Mouse (Mus musculus) lung, embryonic 14.5 days (tissue): Measurements from ENCODE around the gene Gk5. TPM values are rescaled to one million over a fixed set of nuclear protein-coding genes. Genes with fewer than 3 reads are reported as not detected.

Source experiments
- ATAC-seq: fragments of 200-750 bp; cut with Nextera tagmentation; 2 replicates; pipeline ENCODE4 v1.8.0; 2017; ENCODE audit warnings: mild to moderate bottlenecking, moderate TSS enrichment, moderate library complexity; ENCODE audit not compliant: insufficient read depth
- DNase-seq: peaks from one replicate; pipeline ENCODE4 v3.0.0-alpha.2; 2015
- H3K27ac ChIP-seq: fragments of 300-500 bp; sonication (generic); 2 replicates; pipeline ENCODE4 v1.5.1; 2014; ENCODE audit warnings: low read depth, mild to moderate bottlenecking, moderate library complexity
- H3K27me3 ChIP-seq: fragments of 300-500 bp; sonication (generic); 2 replicates; pipeline ENCODE4 v1.6.1; 2014; ENCODE audit warnings: low read length, control low read depth; ENCODE audit not compliant: insufficient read depth
- H3K36me3 ChIP-seq: fragments of 300-500 bp; sonication (generic); 2 replicates; pipeline ENCODE4 v1.6.1; 2014; ENCODE audit warnings: control low read depth; ENCODE audit not compliant: insufficient read depth
- H3K4me1 ChIP-seq: fragments of 300-500 bp; sonication (generic); 2 replicates; pipeline ENCODE4 v1.6.1; 2014; ENCODE audit warnings: antibody characterized with exemption, control low read depth; ENCODE audit not compliant: insufficient read depth
- H3K4me2 ChIP-seq: fragments of 300-500 bp; sonication (generic); 2 replicates; pipeline ENCODE4 v1.6.1; 2014; ENCODE audit warnings: mild to moderate bottlenecking
- H3K4me3 ChIP-seq: fragments of 300-500 bp; sonication (generic); 2 replicates; pipeline ENCODE4 v1.5.1; 2014; ENCODE audit warnings: low read depth, low read length
- H3K9ac ChIP-seq: fragments of 300-500 bp; sonication (generic); 2 replicates; pipeline ENCODE4 v1.6.1; 2014
- H3K9me3 ChIP-seq: fragments of 300-500 bp; sonication (generic); 2 replicates; pipeline ENCODE4 v1.6.1; 2016; ENCODE audit warnings: low read depth, low read length, control low read depth
- CTCF ChIP-seq: IDR thresholded peaks from 2 replicates; pipeline ENCODE4 v1.5.1; 2016; ENCODE audit warnings: antibody characterized with exemption, low read depth
- WGBS: fragments of 180-500 bp; shearing (Covaris S2); extraction: QIAGEN DNeasy Blood & Tissue Kit; methylation state at CpG from one replicate; pipeline ENCODE4 v1.1.7; 2014; 5-methylcytosine and 5-hydroxymethylcytosine counted together
- polyA plus RNA-seq: library from polyadenylated mRNA; unstranded; fragments of >200 nt; fragmentation: Nextera tagmentation; extraction: Ambion mirVana; gene quantifications from 2 replicates; pipeline ENCODE4 v1.2.1, GENCODE M21; 2014

Gk5 gene
- polyA plus RNA-seq, 1 experiment from 2014 or later = 5.2 TPM

- no peak for DNase-seq
- Histone ChIP-seq H3K36me3 (no peaks in the 10 kb centered on the region), H3K27me3 (no peaks in the 10 kb centered on the region), H3K4me1 (no peaks in the 10 kb centered on the region), H3K27ac (no peak overlapping the region), H3K9ac (no peak overlapping the region), H3K4me2 (no peak overlapping the region), H3K9me3 (no peaks in the 10 kb centered on the region), H3K4me3 (no peak overlapping the region)
- WGBS = 29% methylated on average over 4 of the region's 4 CpGs
- ATAC-seq = no peak
- no peak for TF ChIP-seq CTCF
Measured at GRCm38 (mm10) chr9:96132956-96133603, 13.9 kb downstream of the Gk5 start.

GRCm38 (mm10) chr9:96134470-96134869, 15.3 kb downstream of the Gk5 start:
- no peaks in the 10 kb centered on the region for H3K9me3 ChIP-seq
- no peak overlapping the region for H3K4me3 ChIP-seq
- DNase-seq (no peak), ATAC-seq (no peak)
- no peak for TF ChIP-seq CTCF
- H3K27ac ChIP-seq = no peak overlapping the region
- H3K36me3 ChIP-seq = no peaks in the 10 kb centered on the region
- H3K4me2 ChIP-seq = no peak overlapping the region
- 82% methylated on average over 7 of the region's 7 CpGs for WGBS
- H3K4me1 ChIP-seq = no peaks in the 10 kb centered on the region
- H3K9ac ChIP-seq = no peak overlapping the region
- H3K27me3 ChIP-seq = no peaks in the 10 kb centered on the region

GRCm38 (mm10) chr9:96134916-96135315, 15.8 kb downstream of the Gk5 start:
- Histone ChIP-seq H3K4me2 (no peak overlapping the region), H3K9ac (no peak overlapping the region), H3K4me1 (no peaks in the 10 kb centered on the region), H3K4me3 (no peak overlapping the region), H3K9me3 (no peaks in the 10 kb centered on the region), H3K27me3 (no peaks in the 10 kb centered on the region), H3K27ac (no peak overlapping the region), H3K36me3 (no peaks in the 10 kb centered on the region)
- no peak for TF ChIP-seq CTCF
- ATAC-seq (no peak), DNase-seq (peak; percentile 9)
- WGBS = 49% methylated on average over 8 of the region's 8 CpGs

GRCm38 (mm10) chr9:96135461-96135860, 16.3 kb downstream of the Gk5 start:
- no peaks in the 10 kb centered on the region for H3K9me3 ChIP-seq
- no peak for ATAC-seq
- no peak for DNase-seq
- 53% methylated on average over 7 of the region's 7 CpGs for WGBS
- no peak overlapping the region for H3K9ac ChIP-seq
- TF ChIP-seq CTCF = no peak
- no peak overlapping the region for H3K4me2 ChIP-seq
- H3K36me3 ChIP-seq = no peaks in the 10 kb centered on the region
- H3K4me3 ChIP-seq = no peak overlapping the region
- no peak overlapping the region for H3K27ac ChIP-seq
- H3K27me3 ChIP-seq = no peaks in the 10 kb centered on the region
- H3K4me1 ChIP-seq = no peaks in the 10 kb centered on the region

- ATAC-seq (no peak), DNase-seq (no peak)
- H3K9ac ChIP-seq = no peak overlapping the region
- H3K4me1 ChIP-seq = no peaks in the 10 kb centered on the region
- H3K27me3 ChIP-seq = no peaks in the 10 kb centered on the region
- no peak overlapping the region for H3K27ac ChIP-seq
- TF ChIP-seq CTCF = no peak
- H3K4me3 ChIP-seq = no peak overlapping the region
- no peaks in the 10 kb centered on the region for H3K9me3 ChIP-seq
- no peaks in the 10 kb centered on the region for H3K36me3 ChIP-seq
- H3K4me2 ChIP-seq = no peak overlapping the region
- 90% methylated on average over 9 of the region's 9 CpGs for WGBS
Measured at GRCm38 (mm10) chr9:96138958-96139357, 19.8 kb downstream of the Gk5 start.

- TF ChIP-seq CTCF = no peak
- no peak for DNase-seq
- 34% methylated on average over 5 of the region's 5 CpGs for WGBS
Measured at GRCm38 (mm10) chr9:96139876-96140275, 20.7 kb downstream of the Gk5 start.

GRCm38 (mm10) chr9:96140931-96141330, 21.8 kb downstream of the Gk5 start:
- no peak for TF ChIP-seq CTCF
- Histone ChIP-seq H3K9me3 (no peaks in the 10 kb centered on the region), H3K27ac (no peak overlapping the region), H3K4me1 (no peaks in the 10 kb centered on the region), H3K36me3 (no peaks in the 10 kb centered on the region), H3K4me2 (no peak overlapping the region), H3K9ac (no peak overlapping the region), H3K4me3 (no peak overlapping the region), H3K27me3 (no peaks in the 10 kb centered on the region)
- DNase-seq (no peak), ATAC-seq (no peak)
- WGBS = 64% methylated on average over 7 of the region's 7 CpGs

More at GRCm38 (mm10) chr9:96139876-96140275, 20.7 kb downstream of the Gk5 start:
- Histone ChIP-seq H3K4me2 (no peak overlapping the region), H3K9ac (no peak overlapping the region), H3K9me3 (no peaks in the 10 kb centered on the region), H3K36me3 (no peaks in the 10 kb centered on the region), H3K27me3 (no peaks in the 10 kb centered on the region), H3K27ac (no peak overlapping the region), H3K4me3 (no peak overlapping the region), H3K4me1 (no peaks in the 10 kb centered on the region)
- ATAC-seq = no peak

- DNase-seq (no peak), ATAC-seq (no peak)
- Histone ChIP-seq H3K4me1 (no peaks in the 10 kb centered on the region), H3K4me2 (no peak overlapping the region), H3K36me3 (peaks cover 2% of the 10 kb centered on the region; the same call in 1 of the 2 replicates), H3K9me3 (no peaks in the 10 kb centered on the region), H3K9ac (no peak overlapping the region), H3K27ac (no peak overlapping the region), H3K27me3 (no peaks in the 10 kb centered on the region), H3K4me3 (no peak overlapping the region)
- 68% methylated on average over 6 of the region's 6 CpGs for WGBS
- no peak for TF ChIP-seq CTCF
Measured at GRCm38 (mm10) chr9:96142499-96142898, 23.3 kb downstream of the Gk5 start.
